Mouse (Mus musculus): ENCODE measurements around the gene Rgs6.

DNA sequence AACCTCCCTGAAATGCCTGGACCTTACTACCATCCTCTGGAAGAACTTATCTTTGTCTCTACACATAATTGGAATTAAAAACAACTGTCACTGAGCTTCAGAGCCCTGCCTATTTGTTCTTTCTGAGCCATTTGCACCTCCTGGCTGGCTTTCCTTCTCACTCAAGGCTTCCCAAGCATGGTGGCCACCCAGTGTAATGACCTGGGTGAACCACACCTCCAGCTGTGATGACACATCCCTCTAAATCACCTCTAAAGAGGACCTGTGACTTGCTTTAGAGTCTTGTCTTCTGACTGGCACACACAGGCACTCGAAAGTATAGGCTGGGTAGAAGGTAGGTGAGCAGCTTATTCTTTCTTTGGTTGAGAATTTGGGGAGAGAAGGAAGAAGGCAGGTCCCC is 509.7 kb downstream of the Rgs6 start:
- TF ChIP-seq CTCF (IDR thresholded peaks at IDR 0.05; ENCODE audit: low read depth) (no peak), EP300 (optimal IDR thresholded peaks at IDR 0.05) (no peak)

Measured in stomach, postnatal 0 days (tissue).